Mouse (Mus musculus): Measurements from ENCODE around the gene Ccdc191. TPM values are rescaled to one million over a fixed set of nuclear protein-coding genes. Genes with fewer than 3 reads are reported as not detected.

Gene Ccdc191
- polyA plus RNA-seq, 1 experiment = 3.5 TPM

DNA sequence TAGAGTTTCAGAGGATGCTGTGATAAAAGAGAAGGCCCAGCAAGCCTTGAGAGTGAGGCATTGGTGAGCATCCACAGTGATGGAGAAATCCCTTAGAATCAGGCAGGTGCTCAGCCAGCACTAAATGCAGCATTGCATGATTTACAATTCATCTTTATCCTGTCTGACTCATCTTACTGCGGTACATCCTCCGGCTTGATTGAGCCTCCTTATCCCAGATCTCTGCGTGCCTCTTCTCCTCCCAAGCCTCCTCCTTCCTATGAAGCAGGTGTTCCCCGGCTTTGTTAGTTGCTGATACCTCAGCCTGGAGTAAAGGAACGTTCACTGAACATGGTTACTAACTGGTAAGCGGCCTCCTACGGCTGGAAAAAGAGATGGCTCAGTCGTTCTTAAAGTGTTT lies 4.9 kb downstream of the Ccdc191 start:
- TF ChIP-seq CTCF (IDR thresholded peaks at IDR 0.05; ENCODE audit: borderline replicate concordance, extremely low read depth, insufficient read depth, insufficient read length) = no peak
- TF ChIP-seq POLR2A (IDR thresholded peaks at IDR 0.05; ENCODE audit: borderline replicate concordance, extremely low read depth, insufficient read depth, insufficient read length, poor library complexity, severe bottlenecking) = no peak
- no peak for DNase-seq (ENCODE audit: low read depth)

- no peak for DNase-seq (ENCODE audit: low read depth)
- TF ChIP-seq CTCF (IDR thresholded peaks at IDR 0.05; ENCODE audit: borderline replicate concordance, extremely low read depth, insufficient read depth, insufficient read length) = no peak
- no peak for TF ChIP-seq POLR2A (IDR thresholded peaks at IDR 0.05; ENCODE audit: borderline replicate concordance, extremely low read depth, insufficient read depth, insufficient read length, poor library complexity, severe bottlenecking)
These were observed 10.5 kb downstream of the Ccdc191 start for GRCm38 (mm10) chr16:43900138-43900537.

GRCm38 (mm10) chr16:43900571-43900970 lies 11.0 kb downstream of the Ccdc191 start:
- DNase-seq (ENCODE audit: low read depth) = no peak
- TF ChIP-seq CTCF (IDR thresholded peaks at IDR 0.05; ENCODE audit: borderline replicate concordance, extremely low read depth, insufficient read depth, insufficient read length) (no peak), POLR2A (IDR thresholded peaks at IDR 0.05; ENCODE audit: borderline replicate concordance, extremely low read depth, insufficient read depth, insufficient read length, poor library complexity, severe bottlenecking) (no peak)

GRCm38 (mm10) chr16:43908881-43909280 lies 19.3 kb downstream of the Ccdc191 start:
- DNase-seq (ENCODE audit: low read depth) = no peak
- TF ChIP-seq POLR2A (IDR thresholded peaks at IDR 0.05; ENCODE audit: borderline replicate concordance, extremely low read depth, insufficient read depth, insufficient read length, poor library complexity, severe bottlenecking) = no peak
- TF ChIP-seq CTCF (IDR thresholded peaks at IDR 0.05; ENCODE audit: borderline replicate concordance, extremely low read depth, insufficient read depth, insufficient read length) = peak; percentile 30; the same call in 1 of the 2 replicates

DNA sequence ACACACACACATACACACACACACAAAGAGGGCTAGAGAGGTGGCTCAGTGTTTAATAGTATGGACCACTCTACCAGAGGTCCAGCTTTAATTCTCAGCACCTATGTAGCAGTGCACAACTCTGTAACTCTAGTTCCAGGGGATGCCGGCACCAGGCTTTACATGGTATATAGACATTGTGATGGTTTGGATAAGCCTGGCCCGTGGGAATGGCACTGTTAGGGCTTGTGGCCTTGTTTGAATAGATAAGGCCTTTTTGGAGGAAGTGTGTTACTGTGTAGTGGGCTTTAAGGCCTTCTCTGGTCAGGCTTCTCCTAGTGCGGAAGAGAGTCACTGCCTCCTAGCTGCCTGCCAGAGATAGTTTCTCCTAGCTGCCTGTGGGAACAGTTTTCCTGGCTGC lies 29.3 kb downstream of the Ccdc191 start:
- no peak for DNase-seq (ENCODE audit: low read depth)
- TF ChIP-seq CTCF (IDR thresholded peaks at IDR 0.05; ENCODE audit: borderline replicate concordance, extremely low read depth, insufficient read depth, insufficient read length) (no peak), POLR2A (IDR thresholded peaks at IDR 0.05; ENCODE audit: borderline replicate concordance, extremely low read depth, insufficient read depth, insufficient read length, poor library complexity, severe bottlenecking) (no peak)

DNA sequence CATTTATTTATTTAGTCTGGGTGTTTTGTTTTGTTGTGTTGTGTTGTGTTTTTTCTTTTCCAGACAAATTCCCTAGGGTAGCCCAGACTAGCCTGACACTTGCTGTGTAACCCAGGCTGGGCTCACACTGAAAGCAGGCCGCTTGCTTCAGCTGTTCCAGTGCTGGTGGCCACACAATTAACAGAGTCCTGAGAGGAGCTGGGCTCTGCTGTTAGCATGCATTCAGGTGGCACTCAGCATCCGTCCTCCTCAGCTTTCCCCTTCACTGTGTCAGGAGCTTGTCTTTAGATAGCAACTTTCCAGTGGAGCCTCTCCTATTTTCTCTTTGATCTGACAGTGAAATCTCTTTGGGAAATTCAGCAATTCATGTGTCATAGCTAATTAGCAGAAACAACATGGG lies 32.4 kb downstream of the Ccdc191 start:
- peak; percentile 27 for DNase-seq (ENCODE audit: low read depth)
- TF ChIP-seq CTCF (IDR thresholded peaks at IDR 0.05; ENCODE audit: borderline replicate concordance, extremely low read depth, insufficient read depth, insufficient read length) (no peak), POLR2A (IDR thresholded peaks at IDR 0.05; ENCODE audit: borderline replicate concordance, extremely low read depth, insufficient read depth, insufficient read length, poor library complexity, severe bottlenecking) (no peak)

GRCm38 (mm10) chr16:43922630-43923029 lies 33.0 kb downstream of the Ccdc191 start:
- DNase-seq (ENCODE audit: low read depth) = no peak
- TF ChIP-seq CTCF (IDR thresholded peaks at IDR 0.05; ENCODE audit: borderline replicate concordance, extremely low read depth, insufficient read depth, insufficient read length) (no peak), POLR2A (IDR thresholded peaks at IDR 0.05; ENCODE audit: borderline replicate concordance, extremely low read depth, insufficient read depth, insufficient read length, poor library complexity, severe bottlenecking) (no peak)

DNA sequence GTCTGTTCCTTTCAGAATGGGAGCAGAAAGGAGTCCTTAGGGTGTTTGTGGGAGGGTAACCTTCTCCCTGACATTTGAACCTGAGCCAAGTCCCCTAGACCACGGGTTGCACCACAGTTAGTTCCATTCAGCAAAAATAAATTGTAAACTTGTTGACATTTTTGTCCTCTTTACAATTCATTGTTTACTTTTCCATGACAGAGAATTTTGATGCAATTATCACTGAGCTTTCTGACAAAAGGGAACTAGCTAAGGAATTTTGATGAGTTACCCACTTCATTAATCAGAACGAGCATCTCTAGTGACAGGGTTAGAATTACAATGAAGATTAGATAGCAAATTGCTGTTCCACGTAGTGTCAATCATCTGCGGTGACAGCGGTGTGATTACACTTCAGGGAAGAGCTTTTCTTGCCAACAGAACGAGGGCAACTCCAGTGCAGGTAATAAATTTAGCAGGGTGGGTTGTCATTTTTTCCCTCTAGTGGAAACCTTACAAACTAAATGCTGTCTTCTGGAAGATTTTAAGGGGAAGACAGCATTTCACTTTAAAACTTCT lies 35.5 kb downstream of the Ccdc191 start:
- no peak for TF ChIP-seq POLR2A (IDR thresholded peaks at IDR 0.05; ENCODE audit: borderline replicate concordance, extremely low read depth, insufficient read depth, insufficient read length, poor library complexity, severe bottlenecking)
- TF ChIP-seq CTCF (IDR thresholded peaks at IDR 0.05; ENCODE audit: borderline replicate concordance, extremely low read depth, insufficient read depth, insufficient read length) = no peak
- peak; percentile 70 for DNase-seq (ENCODE audit: low read depth)

GRCm38 (mm10) chr16:43925846-43926245 lies 36.2 kb downstream of the Ccdc191 start:
- TF ChIP-seq CTCF (IDR thresholded peaks at IDR 0.05; ENCODE audit: borderline replicate concordance, extremely low read depth, insufficient read depth, insufficient read length) (no peak), POLR2A (IDR thresholded peaks at IDR 0.05; ENCODE audit: borderline replicate concordance, extremely low read depth, insufficient read depth, insufficient read length, poor library complexity, severe bottlenecking) (no peak)

GRCm38 (mm10) chr16:43926341-43926859 lies 36.8 kb downstream of the Ccdc191 start, which contains the start of gene Qtrt2:
Qtrt2 (minus strand) TSS chr16:43926809.
- no peak for TF ChIP-seq CTCF (IDR thresholded peaks at IDR 0.05; ENCODE audit: borderline replicate concordance, extremely low read depth, insufficient read depth, insufficient read length)
- DNase-seq (ENCODE audit: low read depth) = no peak

More at GRCm38 (mm10) chr16:43925846-43926245, 36.2 kb downstream of the Ccdc191 start:
- DNase-seq (ENCODE audit: low read depth) = no peak

- DNase-seq (ENCODE audit: low read depth) = no peak
- TF ChIP-seq POLR2A (IDR thresholded peaks at IDR 0.05; ENCODE audit: borderline replicate concordance, extremely low read depth, insufficient read depth, insufficient read length, poor library complexity, severe bottlenecking) = no peak
- no peak for TF ChIP-seq CTCF (IDR thresholded peaks at IDR 0.05; ENCODE audit: borderline replicate concordance, extremely low read depth, insufficient read depth, insufficient read length)
These were observed 41.0 kb downstream of the Ccdc191 start for GRCm38 (mm10) chr16:43930577-43930976.

DNA sequence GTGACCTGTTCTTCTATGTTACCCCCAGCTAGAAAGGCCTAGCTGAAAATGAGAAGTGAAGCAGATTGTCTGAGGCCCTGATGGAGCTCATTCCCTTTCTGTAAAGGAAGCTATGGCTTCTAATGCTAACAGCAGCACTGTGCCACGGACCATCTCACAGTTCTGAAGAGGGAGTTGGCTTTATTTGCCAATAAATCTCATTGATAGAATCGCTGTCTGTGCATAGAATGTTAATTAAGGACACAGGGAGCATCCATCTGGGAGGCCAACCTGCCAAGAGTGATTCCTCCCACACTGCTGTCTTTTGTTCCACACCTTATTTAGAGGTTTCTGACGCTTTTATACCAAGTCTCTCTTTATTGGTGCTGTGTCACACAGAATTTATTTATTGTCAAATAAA lies 41.9 kb downstream of the Ccdc191 start:
- TF ChIP-seq CTCF (IDR thresholded peaks at IDR 0.05; ENCODE audit: borderline replicate concordance, extremely low read depth, insufficient read depth, insufficient read length) (no peak), POLR2A (IDR thresholded peaks at IDR 0.05; ENCODE audit: borderline replicate concordance, extremely low read depth, insufficient read depth, insufficient read length, poor library complexity, severe bottlenecking) (no peak)
- peak; percentile 33 for DNase-seq (ENCODE audit: low read depth)
